Mouse (Mus musculus): ENCODE measurements at regions not wholly inside any gene's neighbourhood (a gene's known extent, or its start where the extent isn't known, plus 50 kb on each side); places are given as distances from the start of the nearest gene placed in this dataset.

DNA sequence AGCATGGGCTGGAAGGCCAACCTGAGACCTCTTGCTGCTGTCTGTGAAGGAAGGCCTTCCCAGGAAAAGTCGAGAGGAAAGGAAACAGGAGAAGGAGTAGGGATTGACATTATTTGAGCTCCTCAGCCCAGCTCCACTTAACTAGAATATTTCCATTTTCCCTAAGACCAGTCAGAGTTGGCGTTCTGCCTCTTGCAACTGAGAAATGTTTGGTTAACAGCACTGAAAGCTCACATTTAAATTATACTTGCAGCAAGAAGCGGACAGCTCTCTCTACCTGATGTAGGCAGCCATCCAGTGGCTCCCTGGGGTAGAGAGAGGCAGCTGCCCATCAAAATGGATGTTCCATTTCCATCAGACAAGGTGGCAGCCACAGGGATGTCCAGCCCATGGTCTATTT lies 131.6 kb upstream of the Pkdcc start:
- TF ChIP-seq CTCF (conservative IDR thresholded peaks at IDR 0.05; ENCODE audit: low read length) (no peak), NANOG (IDR thresholded peaks at IDR 0.05; ENCODE audit: borderline replicate concordance, low read length) (no peak)
